ENCODE assay signal across 9 mouse cellular contexts in genomic region chr8:110965594-110965993, GRCm38 (mm10). TPM values are rescaled to one million over a fixed set of nuclear protein-coding genes. Genes with fewer than 3 reads are reported as not detected.
A peak's percentile ranks its signal among the peaks of the same experiment; 100 is the strongest.
DNase-seq lines count a peak whose midpoint lies in the region; ATAC-seq lines count a peak whose summit lies in the region.
"Had no signal": no experiment of that assay in that cellular context is flagged by ENCODE, and none has a peak within 500 bp of the region (broad histone marks: within the 10 kb centered on the region; RNA-seq: fewer than 3 reads in every experiment).

No protein-coding gene starts in this region.

- no peak for ATAC-seq in hindbrain, embryonic 16.5 days

- H3K4me2 ChIP-seq in hindbrain, embryonic 16.5 days (ENCODE audit: low read length): no peak overlapping the region
- H3K4me2 ChIP-seq: limb, embryonic 12.5 days had no signal

- H3K36me3 ChIP-seq in hindbrain, embryonic 16.5 days (ENCODE audit: control insufficient read depth, insufficient read depth, low read length): peaks cover 5% of the 10 kb centered on the region

- H3K4me3 ChIP-seq in hindbrain, embryonic 16.5 days (ENCODE audit: low read length): no peak overlapping the region
- H3K4me3 ChIP-seq: limb, embryonic 12.5 days had no signal

- WGBS in hindbrain, embryonic 16.5 days: 54% methylated on average over 7 of the region's 7 CpGs

- no peak overlapping the region for H3K27ac ChIP-seq in hindbrain, embryonic 16.5 days (ENCODE audit: low read depth, low read length)
- H3K27ac ChIP-seq: limb, embryonic 12.5 days had no signal

- peak; percentile 30 to 69 for DNase-seq in urinary bladder, adult 18-20 months (ENCODE audit: low spot score in 2 of 2)
- no peak for DNase-seq in urinary bladder, adult 2 months (ENCODE audit: low spot score)
- peak; percentile 85 for DNase-seq in cerebellum, adult 8-10 months
- peak; percentile 92 to 95 for DNase-seq in heart, adult 9 months (ENCODE audit: low spot score in 2 of 2)
- DNase-seq in kidney, postnatal 25 days: peak; percentile 85 to 88
- DNase-seq in lung, postnatal 14 days: peak; percentile 86
- no peak for DNase-seq in natural killer cell, adult 2 months (ENCODE audit: low spot score in 2 of 2)

- H3K9me3 ChIP-seq in hindbrain, embryonic 16.5 days (ENCODE audit: control insufficient read depth, low read length): no peaks in the 10 kb centered on the region
- H3K9me3 ChIP-seq: limb, embryonic 12.5 days had no signal

- peaks cover 9% of the 10 kb centered on the region for H3K4me1 ChIP-seq in hindbrain, embryonic 16.5 days (ENCODE audit: control insufficient read depth, insufficient read depth, low read depth, low read length)

- H3K9ac ChIP-seq in hindbrain, embryonic 16.5 days (ENCODE audit: low read depth, low read length): no peak overlapping the region
- H3K9ac ChIP-seq: limb, embryonic 12.5 days had no signal

- no peaks in the 10 kb centered on the region for H3K27me3 ChIP-seq in hindbrain, embryonic 16.5 days (replicated peaks; ENCODE audit: control insufficient read depth, insufficient read depth, low read length)
- H3K27me3 ChIP-seq: limb, embryonic 12.5 days had no signal

RNA-seq across cellular contexts. Expression of gene Ddx19a, which starts 32.0 kb away (rescaled TPM):
- 28.4 and 33.3 TPM in 2 replicates for polyA plus RNA-seq in urinary bladder, adult 2 months (2012; rRNA removed)
- 10.1 and 12.8 TPM in 2 replicates for polyA plus RNA-seq in hindbrain, embryonic 16.5 days (2015; fragmentation: Nextera tagmentation; extraction: Ambion mirVana)

RNA-seq across cellular contexts. Expression of gene St3gal2, which starts 45.9 kb away (rescaled TPM):
- 20.2 and 25.4 TPM in 2 replicates for polyA plus RNA-seq in urinary bladder, adult 2 months (2012; rRNA removed)
- polyA plus RNA-seq in hindbrain, embryonic 16.5 days (2015; fragmentation: Nextera tagmentation; extraction: Ambion mirVana): 23.5 and 26.5 TPM in 2 replicates

Comparison
In these comparisons a context has a peak if more than half of its experiments do, and no peak if none do; other contexts are left out.
1. DNase-seq: peak in urinary bladder, adult 18-20 months (2 of 2), cerebellum, adult 8-10 months (single experiment), heart, adult 9 months (2 of 2), kidney, postnatal 25 days (2 of 2) and lung, postnatal 14 days (single experiment); none in urinary bladder, adult 2 months (single experiment) and natural killer cell, adult 2 months (0 of 2).